Mouse (Mus musculus) gastrocnemius, postnatal 14 days (tissue): ENCODE measurements at regions not wholly inside any gene's neighbourhood (a gene's known extent, or its start where the extent isn't known, plus 50 kb on each side); places are given as distances from the start of the nearest gene placed in this dataset.
"Not testable (repeated sequence)": the region's sequence is repeated elsewhere in the genome, so short reads cannot be mapped to it uniquely, and the experiment has no call there.

Experiments
- DNase-seq: peaks from one replicate; pipeline ENCODE4 v3.0.0; 2021; ENCODE audit warnings: mixed read lengths
- intact Hi-C: fragments of 180-260 bp; cut with DNase I; formaldehyde crosslinking; loops from one replicate; pipeline ENCODE4 v1.15.1; 2025; ENCODE audit warnings: low total_unique reads

DNA sequence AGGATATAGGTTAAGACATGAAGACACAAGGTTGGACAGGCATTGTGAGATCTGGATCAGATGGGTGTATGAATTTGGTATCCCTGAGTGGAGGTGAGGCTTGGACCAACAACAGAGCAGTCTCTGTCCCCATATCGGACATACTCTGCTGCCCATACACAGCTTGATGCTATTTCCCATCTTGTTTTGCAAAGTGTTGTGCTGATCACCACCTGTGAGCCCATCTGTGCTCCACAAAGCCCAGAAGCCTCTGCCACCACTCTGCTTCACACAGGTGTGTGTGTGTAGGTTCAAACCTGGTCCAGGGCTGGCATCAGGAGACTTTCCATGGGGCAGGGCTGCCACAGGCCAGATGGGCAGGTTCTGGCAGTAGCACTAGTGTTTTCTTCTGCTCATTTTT is 252.9 kb upstream of the Dpp6 start:
- no peak for DNase-seq
- intact Hi-C loops: no loop called here

DNA sequence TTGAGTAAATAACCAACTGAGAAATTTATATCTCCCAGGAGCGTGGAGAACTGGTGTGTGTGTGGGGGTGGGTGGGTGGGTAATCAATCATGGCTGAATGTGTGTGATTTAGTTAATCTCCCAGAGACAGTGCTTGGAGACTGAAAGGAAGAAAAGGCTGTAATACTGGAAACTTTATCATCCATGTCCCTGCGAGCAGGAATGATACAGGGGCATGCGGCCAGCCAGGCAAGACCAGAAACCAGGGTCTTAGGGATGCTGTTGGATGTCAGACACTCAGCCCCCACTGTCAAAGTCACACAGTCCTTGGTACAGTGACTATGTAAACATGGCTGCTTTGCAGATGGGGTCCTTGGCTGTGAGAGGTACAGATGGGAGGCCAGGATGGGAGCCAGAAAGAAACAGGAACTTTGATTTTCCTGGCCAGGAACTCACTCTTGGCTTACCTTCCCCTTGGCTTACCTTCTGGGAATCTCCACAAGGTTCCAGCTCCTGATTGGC is 244.3 kb upstream of the Dpp6 start:
- intact Hi-C loops: no loop called here
- no peak for DNase-seq

DNA sequence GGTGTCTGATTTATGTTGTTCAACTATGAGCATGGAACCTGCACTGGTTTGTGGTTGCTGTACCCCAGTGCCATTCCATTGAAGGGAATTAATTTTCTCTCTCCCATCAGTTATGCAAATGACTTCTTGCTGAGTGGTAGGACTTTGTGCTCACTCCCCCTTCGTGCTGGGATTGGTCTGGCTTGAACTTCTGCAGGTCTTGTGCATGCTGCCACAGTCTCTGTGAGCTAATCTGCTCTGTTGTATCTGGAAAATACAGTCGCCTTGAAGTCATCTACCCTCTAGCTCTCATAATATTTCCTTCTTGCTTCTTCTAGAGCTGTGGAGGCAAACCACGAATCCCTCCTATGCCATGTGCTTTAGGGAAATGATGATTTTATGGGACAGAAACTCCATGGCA is 243.6 kb upstream of the Dpp6 start:
- intact Hi-C loops: no loop called here
- no peak for DNase-seq

DNA sequence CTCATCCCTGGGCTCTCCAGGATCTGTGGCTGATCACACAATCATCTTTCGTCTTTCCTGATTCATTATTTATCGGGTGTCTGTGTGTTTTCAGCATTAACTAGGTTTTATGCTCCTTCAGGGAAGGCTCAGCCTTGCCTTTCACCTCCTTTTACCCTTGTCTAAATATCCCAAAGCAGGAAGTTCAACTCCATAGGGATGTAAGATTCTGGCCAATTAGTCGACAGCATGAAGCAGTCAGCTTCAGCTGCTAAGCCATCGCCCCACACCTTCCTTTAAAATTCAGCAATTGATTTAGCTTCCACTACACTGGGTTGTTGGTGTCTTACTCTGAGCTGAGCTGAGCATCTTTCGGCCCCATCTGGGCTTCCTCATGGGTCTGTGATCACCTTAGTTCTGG is 230.9 kb upstream of the Dpp6 start:
- DNase-seq: no peak
- intact Hi-C loops: no loop called here

DNA sequence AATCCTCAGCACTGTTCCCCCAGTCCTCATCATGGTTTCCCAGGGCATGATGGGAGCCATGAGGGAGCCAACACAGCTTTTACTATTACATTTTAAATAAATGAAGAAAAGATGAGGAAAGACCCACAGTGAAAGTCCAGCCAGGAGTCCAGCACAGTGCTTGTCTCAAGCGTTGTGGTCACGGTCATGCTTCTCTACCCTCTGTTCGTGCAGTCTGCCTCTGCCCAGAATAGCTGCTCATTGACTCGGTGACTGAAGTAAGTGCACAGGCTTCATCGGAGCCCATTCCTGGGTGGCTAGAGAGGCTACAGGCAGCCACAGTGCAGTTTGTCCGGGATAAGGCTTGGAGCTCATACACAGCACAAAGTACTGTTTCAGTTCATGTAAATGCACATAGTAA is 226.1 kb upstream of the Dpp6 start:
- no peak for DNase-seq
- intact Hi-C loops: no loop called here

DNA sequence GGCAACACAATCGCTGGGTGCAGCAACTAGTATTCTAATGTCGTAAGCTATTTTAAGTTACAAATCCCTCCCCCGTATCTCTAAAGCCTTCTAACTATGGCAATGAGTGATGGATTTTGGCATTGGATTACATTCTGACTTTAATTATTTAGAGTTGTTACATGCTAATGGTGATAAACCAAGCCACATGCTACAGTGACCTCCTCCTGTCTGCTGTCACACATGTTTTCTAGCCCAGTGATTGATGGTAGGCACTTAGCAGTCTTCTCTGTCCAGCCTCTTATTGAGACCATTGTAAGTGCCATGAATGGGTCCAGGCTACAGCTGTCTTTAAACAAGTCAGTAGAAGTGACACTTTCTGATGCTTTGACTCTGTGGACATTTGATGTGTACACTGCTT is 224.7 kb upstream of the Dpp6 start:
- no peak for DNase-seq
- intact Hi-C loops: no loop called here

DNA sequence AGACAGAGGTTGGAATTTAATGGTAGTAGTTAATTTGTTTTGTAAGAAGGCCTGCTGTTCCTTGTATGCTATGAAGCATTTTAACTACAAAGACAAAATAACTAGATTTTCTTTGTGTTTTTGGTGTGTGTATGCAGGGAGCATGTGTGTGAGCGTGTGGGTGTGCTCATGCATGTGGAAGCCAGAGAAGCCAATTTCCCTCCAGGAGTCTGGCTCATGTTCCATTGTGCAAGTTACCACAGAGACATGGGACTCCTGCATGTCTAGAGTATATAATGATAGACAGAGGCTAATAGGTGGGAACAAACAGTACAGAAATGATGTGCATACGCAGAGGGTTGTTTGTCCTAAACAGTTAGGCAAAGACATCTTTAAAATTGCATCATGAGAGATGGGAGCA is 219.0 kb upstream of the Dpp6 start:
- intact Hi-C loops: no loop called here
- DNase-seq: no peak

DNA sequence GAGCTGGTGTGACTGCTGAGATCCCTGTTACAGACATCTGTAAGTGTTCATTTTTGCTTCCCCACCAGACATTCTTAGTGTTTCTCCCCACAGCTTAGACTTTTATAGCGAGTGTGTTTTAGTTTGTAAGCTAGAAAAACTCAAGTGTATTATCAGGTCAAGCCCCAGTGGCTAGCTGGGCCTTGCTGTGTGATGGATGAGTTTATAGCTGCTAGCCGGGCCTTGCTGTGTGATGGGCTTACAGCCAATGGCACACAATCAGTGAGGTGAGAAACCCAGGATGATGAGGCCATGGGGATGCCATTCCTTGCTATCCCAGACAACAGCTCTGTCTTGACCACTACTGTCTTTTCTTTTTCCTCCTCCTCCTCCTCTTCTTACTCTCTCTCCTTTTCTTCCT is 197.7 kb upstream of the Dpp6 start:
- DNase-seq: no peak
- intact Hi-C loops: no loop called here

DNA sequence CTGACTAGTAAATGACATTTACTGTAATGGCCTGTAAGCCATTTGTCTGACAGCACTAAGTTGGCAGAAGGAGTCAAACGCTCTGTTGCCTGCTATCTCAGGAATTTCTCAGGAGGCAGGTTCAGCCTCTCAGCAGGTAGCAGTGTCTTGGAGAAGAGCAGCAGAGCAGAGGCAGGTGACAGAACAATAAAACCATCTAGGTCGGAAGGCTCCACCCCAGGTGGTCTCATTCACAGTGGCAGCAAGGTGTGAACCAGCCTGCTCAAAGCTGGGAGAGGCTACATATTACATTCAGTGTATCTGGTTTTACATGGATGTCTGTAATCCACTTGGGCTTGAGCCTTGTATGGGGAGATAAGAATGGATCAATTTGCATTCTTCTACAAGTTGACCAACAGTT is 194.9 kb upstream of the Dpp6 start:
- no peak for DNase-seq

DNA sequence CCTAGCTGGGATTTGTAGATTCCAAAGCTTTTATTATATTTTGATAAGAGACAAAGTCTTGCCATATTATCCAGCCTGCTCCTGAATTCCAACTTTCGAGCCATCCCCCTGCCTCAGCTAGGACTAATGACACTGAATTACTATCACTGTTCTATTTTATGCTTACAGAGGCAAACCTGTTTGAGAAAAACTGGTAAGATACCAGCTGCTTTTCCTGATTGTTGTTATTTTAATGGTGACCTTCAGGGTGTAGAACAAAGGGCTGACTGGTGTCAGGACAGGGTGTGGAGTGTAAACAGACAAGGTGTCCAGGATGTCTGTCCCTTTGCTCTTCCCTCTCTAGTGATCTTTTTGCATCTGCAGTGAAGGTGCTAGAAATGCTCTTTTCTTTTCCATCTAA is 145.5 kb upstream of the Dpp6 start:
- intact Hi-C loops: no loop called here
- no peak for DNase-seq

More for the DNA sequence above, 194.9 kb upstream of the Dpp6 start:
- intact Hi-C loops: no loop called here

DNA sequence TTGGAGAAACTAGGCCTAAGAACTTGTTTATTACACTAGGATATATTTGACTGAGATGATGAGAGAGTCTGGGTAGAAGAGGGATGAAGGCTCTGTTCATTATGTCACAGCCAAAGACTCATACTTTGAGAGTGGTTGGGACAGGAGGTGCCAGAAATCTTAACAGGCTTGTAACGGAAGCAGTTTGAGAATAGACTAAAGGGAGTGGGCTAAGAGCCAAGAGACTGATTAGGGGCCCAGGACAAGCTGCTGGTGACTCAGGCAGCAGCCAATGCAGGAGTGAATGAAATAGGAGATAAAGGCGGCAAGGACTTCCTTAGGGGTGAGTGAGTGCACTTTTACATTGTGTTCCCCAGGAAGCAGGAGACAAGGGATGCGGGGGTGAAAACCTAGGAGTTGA is 127.2 kb upstream of the Dpp6 start:
- intact Hi-C loops: no loop called here
- DNase-seq: no peak

DNA sequence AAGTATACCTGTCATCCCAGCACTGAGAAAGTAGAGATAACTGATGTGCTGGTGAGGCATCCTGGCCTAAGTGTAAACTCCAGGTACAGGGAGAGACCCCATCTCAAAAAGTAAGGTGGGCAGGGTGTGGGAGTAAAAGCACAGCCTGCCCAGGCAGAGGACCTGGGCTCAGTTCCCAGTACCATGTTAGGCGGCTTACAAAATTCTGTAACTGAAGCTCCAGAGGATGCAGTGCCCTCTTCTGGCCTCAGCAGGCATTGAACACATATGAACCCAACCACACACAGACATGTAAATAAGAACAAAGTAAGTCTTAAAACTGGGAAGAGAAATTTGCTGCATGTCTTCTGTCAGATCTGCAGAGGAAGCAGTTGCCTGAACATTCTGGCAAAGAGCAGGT is 125.9 kb upstream of the Dpp6 start:
- intact Hi-C loops: no loop called here

DNA sequence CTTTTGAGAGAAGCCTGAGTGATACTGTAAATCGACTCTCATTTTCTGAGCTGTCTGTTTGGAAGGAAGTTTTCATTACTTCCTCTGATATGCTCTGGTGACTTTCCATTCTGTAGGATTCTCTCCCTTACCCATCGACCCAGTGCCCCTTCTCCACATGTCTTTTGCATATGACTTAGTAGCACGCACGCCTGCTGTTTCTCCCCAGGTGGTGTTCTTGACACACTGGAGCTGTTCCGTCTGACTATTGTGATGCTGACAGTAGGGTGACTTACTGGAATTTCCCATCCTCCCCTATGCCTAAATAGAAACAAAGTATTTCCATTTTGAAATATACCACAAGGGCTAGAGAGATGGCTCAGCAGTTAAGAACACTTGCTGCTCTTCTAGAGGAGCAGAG is 125.0 kb upstream of the Dpp6 start:
- DNase-seq: no peak
- intact Hi-C loops: no loop called here

More for the DNA sequence above, 125.9 kb upstream of the Dpp6 start:
- DNase-seq: no peak

DNA sequence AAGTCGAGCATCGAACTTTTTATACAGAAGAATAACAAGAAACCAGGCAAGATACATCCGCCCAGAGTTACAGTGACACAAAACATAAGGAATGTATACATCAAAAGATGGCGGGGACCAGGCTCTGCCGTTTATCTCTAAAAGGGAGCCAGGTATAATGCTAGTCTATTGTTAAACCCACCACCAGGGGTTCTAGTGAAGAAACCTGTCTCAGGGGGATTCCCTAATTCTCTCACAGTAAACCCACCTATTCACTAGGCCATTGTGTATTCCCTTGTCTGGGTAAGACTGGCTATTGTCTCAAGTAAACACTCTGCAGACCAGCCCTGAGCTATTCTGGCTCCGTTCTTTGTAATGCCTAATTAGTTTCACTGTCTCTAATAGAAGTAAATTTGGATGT is 113.4 kb upstream of the Dpp6 start:
- intact Hi-C loops, DNase-seq: not testable (repeated sequence)

DNA sequence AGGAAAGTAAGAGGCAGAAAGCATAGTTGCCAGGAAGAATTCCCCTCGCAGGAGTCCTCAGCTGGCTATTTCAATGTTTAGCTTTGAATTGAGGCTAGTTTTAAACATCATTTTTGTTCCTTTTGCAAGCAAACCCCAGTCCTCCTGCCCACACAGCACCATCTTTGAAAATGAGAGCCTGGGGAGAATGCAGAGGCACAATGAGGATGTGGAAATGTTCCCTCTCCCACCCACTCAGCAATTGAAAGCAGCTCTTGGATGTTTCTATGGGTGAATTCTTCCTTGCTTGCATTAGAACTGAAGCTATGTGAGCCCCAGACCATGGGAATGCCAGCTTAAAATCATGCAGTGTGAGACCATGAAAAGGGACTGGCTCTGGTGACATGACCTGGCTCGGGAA is 109.3 kb upstream of the Dpp6 start:
- intact Hi-C loops: no loop called here
- no peak for DNase-seq

DNA sequence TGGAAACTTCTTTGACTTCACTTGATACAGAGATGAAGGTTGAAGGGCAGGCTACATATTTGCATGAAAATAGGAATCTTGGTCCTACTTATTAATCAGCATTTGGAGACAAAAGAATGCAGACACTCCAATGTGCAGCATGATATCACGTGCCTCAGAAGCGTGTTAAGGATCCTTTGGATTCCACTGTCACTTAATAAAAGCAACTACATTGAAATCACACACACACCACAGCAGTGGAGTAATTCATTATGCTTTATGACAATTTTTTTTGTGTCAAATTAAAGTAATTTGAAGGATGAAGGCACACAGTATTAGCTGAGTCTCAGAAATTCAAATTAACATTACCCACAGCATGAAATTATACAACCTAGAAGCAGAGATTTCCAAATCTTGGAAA is 92.5 kb upstream of the Dpp6 start:
- DNase-seq: no peak
- intact Hi-C loops: no loop called here

DNA sequence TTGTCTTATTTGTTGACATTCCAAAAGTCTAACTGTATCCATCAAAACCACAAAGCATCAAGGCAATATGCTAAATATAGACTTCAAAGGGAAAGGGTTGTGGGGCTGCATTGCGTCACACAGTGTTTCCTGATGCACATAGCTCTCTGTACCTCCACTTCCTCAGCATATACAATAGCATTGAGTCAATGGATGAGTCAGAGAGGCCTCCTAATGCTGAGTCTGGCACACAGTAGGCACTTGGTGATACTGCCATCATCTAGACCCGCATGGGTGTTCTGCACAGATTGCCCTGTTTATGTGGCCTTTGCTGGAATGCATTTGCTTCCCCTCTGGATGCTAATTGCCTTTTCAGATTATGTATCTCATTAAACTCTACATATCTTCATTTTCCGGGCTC is 91.0 kb upstream of the Dpp6 start:
- intact Hi-C loops: no loop called here
- DNase-seq: no peak

DNA sequence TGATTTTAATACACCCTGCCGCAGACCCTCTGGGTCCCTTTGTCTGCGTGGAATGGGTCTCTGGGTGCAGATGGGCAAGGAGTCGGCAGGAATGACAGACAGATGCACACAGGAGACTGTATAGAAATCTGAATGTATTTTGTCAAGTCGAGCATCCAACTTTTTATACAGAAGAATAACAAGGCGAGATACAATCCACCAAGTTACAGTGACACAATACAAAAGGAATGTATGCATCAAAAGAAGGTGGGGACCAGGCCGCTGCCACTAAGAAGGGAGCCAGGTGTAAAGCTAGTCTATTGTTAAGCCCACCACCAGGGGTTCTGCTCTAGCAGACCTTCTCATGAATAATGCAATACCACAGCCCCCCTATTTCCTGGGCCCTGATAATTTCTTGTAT is 65.8 kb upstream of the Dpp6 start:
- intact Hi-C loops, DNase-seq: not testable (repeated sequence)

DNA sequence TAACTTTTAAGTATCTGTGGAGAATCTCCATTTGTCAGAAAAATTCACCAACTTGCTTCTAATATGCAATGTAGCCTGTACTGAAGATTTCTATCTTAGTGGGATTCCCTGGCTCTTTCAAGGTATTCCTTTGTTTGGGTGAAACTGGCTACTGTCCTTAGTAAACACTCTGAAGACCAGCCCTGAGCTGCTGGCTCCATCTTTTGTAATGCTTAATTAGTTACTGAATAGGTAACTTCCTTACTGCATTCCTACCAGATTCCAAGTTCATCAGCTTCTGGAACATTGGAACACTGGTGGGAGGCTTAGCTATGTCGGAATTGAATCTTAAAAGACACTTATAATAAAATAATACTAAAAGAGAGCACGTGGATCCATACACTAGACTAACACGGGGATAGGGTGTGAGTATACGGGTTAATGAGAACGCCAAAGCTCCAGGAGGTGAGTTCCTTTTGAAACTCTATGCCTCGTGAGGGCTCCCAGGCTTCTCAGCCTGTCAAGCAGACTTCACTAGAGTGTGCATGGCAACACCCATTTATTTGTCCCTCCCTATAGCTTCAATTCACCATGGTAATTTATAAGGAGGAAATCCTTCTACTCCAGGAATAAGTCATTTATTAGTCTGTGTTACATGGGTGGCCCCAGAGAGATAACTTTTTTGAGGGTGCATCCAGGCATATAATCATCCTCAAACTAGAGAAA is 65.2 kb upstream of the Dpp6 start:
- intact Hi-C loops, DNase-seq: not testable (repeated sequence)

DNA sequence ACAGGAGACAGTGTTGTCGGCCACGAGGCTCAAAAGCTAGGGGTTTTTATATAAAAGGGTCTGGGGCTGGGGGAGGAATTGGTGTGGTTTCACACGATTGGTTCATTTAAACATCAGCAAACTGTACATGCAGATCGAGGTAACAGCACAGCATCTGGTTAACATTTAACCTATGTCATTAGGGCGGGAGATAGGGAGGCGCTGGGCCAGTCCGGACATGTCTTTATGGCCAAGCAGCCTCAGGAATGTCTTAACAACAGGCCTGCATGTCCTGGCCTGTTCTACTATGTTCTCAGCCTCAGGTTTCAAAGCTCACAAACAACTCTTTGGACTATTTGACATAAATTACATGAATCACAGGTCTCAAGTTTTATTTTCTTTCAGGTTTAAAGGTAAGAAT is 62.9 kb upstream of the Dpp6 start:
- DNase-seq, intact Hi-C loops: not testable (repeated sequence)
